Mouse (Mus musculus): ENCODE results near the gene Lpp. TPM values are rescaled to one million over a fixed set of nuclear protein-coding genes. Genes with fewer than 3 reads are reported as not detected.
A peak's percentile ranks its signal among the peaks of the same experiment; 100 is the strongest.

Gene Lpp
- polyA plus RNA-seq, 1 experiment from 2014 or later, result 46.6 TPM

DNA sequence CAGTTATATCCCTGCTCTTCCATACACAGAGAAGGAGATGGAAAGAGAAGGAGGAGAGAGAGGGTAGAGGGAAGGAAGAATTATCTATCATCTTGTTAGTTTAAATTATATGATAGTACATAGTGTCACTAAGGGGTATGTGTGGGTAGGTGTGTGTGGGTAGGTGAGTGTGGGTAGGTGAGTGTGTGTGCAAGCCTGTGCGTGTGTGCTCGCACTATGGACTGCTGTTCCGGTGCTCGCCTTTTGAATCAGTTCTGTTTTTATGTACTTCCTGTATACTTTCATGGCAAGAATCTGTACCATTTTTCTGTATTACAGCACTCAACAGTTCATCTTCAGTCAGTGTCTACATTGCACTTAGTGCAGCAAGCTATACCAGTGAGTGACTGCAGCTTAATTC is 85.5 kb downstream of the Lpp start:
- Histone ChIP-seq H3K4me2 (ENCODE audit: low read length) (no peak overlapping the region), H3K27ac (replicated peaks in 1 of 2; ENCODE audit: control insufficient read depth in 1 of 2, insufficient read depth in 1 of 2, low read depth in 2 of 2, low read length in 2 of 2) (no peak overlapping the region), H3K27me3 (ENCODE audit: control insufficient read depth, insufficient read depth, low read length) (no peaks in the 10 kb centered on the region), H3K9me3 (ENCODE audit: control insufficient read depth, low read length) (no peaks in the 10 kb centered on the region), H3K36me3 (ENCODE audit: control insufficient read depth, insufficient read depth, low read length) (peaks cover 9% of the 10 kb centered on the region; the same call in 1 of the 2 replicates), H3K9ac (ENCODE audit: low read length) (no peak overlapping the region), H3K4me1 (ENCODE audit: control insufficient read depth in 2 of 2, insufficient read depth in 2 of 2, low read length in 2 of 2) (peaks cover 17 to 48% of the 10 kb centered on the region in 2 experiments), H3K4me3 (ENCODE audit: control insufficient read depth in 1 of 2, insufficient read depth in 1 of 2, low read depth in 1 of 2, low read length in 2 of 2) (no peak overlapping the region)
- 93% methylated on average over 4 of the region's 4 CpGs for WGBS
- ATAC-seq (ENCODE audit: insufficient number of reproducible peaks, insufficient read depth, low FRiP score, low read depth), result no peak

DNA sequence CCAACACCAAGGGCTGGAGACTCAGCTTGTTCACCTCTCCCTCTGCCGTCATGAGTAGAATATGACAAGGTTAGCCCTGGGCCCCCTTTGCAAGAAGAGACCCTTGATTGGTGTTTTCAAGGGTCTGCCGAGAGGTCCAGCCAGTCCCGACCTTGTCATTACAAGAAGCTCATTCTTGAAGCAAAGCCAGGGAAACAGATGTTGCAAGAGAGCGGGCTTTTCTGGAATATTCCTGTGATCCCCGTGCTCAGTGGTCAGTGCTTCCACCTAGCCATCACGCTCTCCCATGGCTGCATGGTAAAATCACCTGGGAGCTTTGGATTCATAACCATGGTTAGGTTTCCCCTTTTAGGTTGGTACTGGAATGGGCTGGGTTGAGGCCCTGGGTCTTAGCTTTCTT is 89.3 kb downstream of the Lpp start:
- no peak for ATAC-seq (ENCODE audit: insufficient number of reproducible peaks, insufficient read depth, low FRiP score, low read depth)
- H3K27ac ChIP-seq (replicated peaks in 1 of 2; ENCODE audit: control insufficient read depth in 1 of 2, insufficient read depth in 1 of 2, low read depth in 2 of 2, low read length in 2 of 2), result no peak overlapping the region
- H3K4me2 ChIP-seq (ENCODE audit: low read length), result no peak overlapping the region
- no peaks in the 10 kb centered on the region; the same call in 1 of the 2 replicates for H3K9me3 ChIP-seq (ENCODE audit: control insufficient read depth, low read length)
- H3K9ac ChIP-seq (ENCODE audit: low read length), result no peak overlapping the region
- no peak overlapping the region for H3K4me3 ChIP-seq (ENCODE audit: control insufficient read depth in 1 of 2, insufficient read depth in 1 of 2, low read depth in 1 of 2, low read length in 2 of 2)
- WGBS, result 82% methylated on average over 6 of the region's 6 CpGs
- peaks cover 5 to 20% of the 10 kb centered on the region in 2 experiments for H3K4me1 ChIP-seq (ENCODE audit: control insufficient read depth in 2 of 2, insufficient read depth in 2 of 2, low read length in 2 of 2)
- H3K36me3 ChIP-seq (ENCODE audit: control insufficient read depth, insufficient read depth, low read length), result peaks cover 10% of the 10 kb centered on the region; the same call in 1 of the 2 replicates
- no peaks in the 10 kb centered on the region for H3K27me3 ChIP-seq (ENCODE audit: control insufficient read depth, insufficient read depth, low read length)

- WGBS, result 83% methylated on average over 13 of the region's 13 CpGs
Observed at GRCm38 (mm10) chr16:24483527-24484101, 90.3 kb downstream of the Lpp start.

DNA sequence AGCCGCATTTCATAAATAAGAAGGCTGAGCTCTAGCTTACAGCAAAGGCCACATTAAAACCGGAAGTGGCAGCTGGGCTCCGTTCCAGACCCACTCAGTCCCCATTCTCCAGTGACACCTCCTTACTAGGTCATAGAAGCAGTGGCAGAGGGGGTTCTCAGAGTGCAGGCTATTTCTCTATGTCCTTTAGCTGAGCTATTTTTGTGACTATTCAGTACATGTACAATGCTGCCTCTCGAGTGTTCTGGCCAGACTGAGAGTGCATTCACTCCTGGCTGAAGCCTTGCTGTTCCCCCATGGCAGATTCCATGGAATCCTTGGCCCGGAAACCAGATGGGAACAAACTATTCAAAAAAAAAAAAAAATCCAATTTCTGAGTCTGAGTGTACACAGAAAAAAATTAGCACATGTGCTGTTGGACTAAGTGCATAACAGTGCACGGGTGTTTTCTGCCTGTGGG is 94.5 kb downstream of the Lpp start:
- Histone ChIP-seq H3K9me3 (ENCODE audit: control insufficient read depth, low read length) (no peaks in the 10 kb centered on the region; the same call in 1 of the 2 replicates), H3K4me3 (ENCODE audit: control insufficient read depth in 1 of 2, insufficient read depth in 1 of 2, low read depth in 1 of 2, low read length in 2 of 2) (no peak overlapping the region), H3K27ac (replicated peaks in 1 of 2; ENCODE audit: control insufficient read depth in 1 of 2, insufficient read depth in 1 of 2, low read depth in 2 of 2, low read length in 2 of 2) (peak overlapping the region; percentile 76 to 93), H3K4me1 (ENCODE audit: control insufficient read depth in 2 of 2, insufficient read depth in 2 of 2, low read length in 2 of 2) (peaks cover 33 to 54% of the 10 kb centered on the region in 2 experiments), H3K27me3 (ENCODE audit: control insufficient read depth, insufficient read depth, low read length) (no peaks in the 10 kb centered on the region), H3K4me2 (ENCODE audit: low read length) (peak overlapping the region; percentile 30), H3K36me3 (ENCODE audit: control insufficient read depth, insufficient read depth, low read length) (peaks cover 10% of the 10 kb centered on the region; the same call in 1 of the 2 replicates), H3K9ac (ENCODE audit: low read length) (peak overlapping the region; percentile 49)
- WGBS, result 22% methylated on average over 6 of the region's 6 CpGs
- ATAC-seq (ENCODE audit: insufficient number of reproducible peaks, insufficient read depth, low FRiP score, low read depth), result peak; percentile 81

More at GRCm38 (mm10) chr16:24483527-24484101, 90.3 kb downstream of the Lpp start:
- ATAC-seq (ENCODE audit: insufficient number of reproducible peaks, insufficient read depth, low FRiP score, low read depth), result no peak
- H3K9me3 ChIP-seq (ENCODE audit: control insufficient read depth, low read length), result no peaks in the 10 kb centered on the region; the same call in 1 of the 2 replicates
- H3K4me3 ChIP-seq (ENCODE audit: control insufficient read depth in 1 of 2, insufficient read depth in 1 of 2, low read depth in 1 of 2, low read length in 2 of 2), result no peak overlapping the region
- no peaks in the 10 kb centered on the region for H3K27me3 ChIP-seq (ENCODE audit: control insufficient read depth, insufficient read depth, low read length)
- H3K27ac ChIP-seq (replicated peaks in 1 of 2; ENCODE audit: control insufficient read depth in 1 of 2, insufficient read depth in 1 of 2, low read depth in 2 of 2, low read length in 2 of 2), result no peak overlapping the region; a peak in 1 of 4 replicates
- no peak overlapping the region for H3K9ac ChIP-seq (ENCODE audit: low read length)
- H3K4me2 ChIP-seq (ENCODE audit: low read length), result no peak overlapping the region
- peaks cover 5 to 23% of the 10 kb centered on the region in 2 experiments for H3K4me1 ChIP-seq (ENCODE audit: control insufficient read depth in 2 of 2, insufficient read depth in 2 of 2, low read length in 2 of 2)
- H3K36me3 ChIP-seq (ENCODE audit: control insufficient read depth, insufficient read depth, low read length), result peaks cover 10% of the 10 kb centered on the region; the same call in 1 of the 2 replicates

GRCm38 (mm10) chr16:24489516-24490285 is 96.4 kb downstream of the Lpp start:
- ATAC-seq (ENCODE audit: insufficient number of reproducible peaks, insufficient read depth, low FRiP score, low read depth), result no peak
- Histone ChIP-seq H3K27ac (replicated peaks in 1 of 2; ENCODE audit: control insufficient read depth in 1 of 2, insufficient read depth in 1 of 2, low read depth in 2 of 2, low read length in 2 of 2) (peak overlapping the region in 1 of 2 experiments; percentile 93; a peak in 3 of 4 replicates), H3K4me2 (ENCODE audit: low read length) (no peak overlapping the region), H3K4me3 (ENCODE audit: control insufficient read depth in 1 of 2, insufficient read depth in 1 of 2, low read depth in 1 of 2, low read length in 2 of 2) (no peak overlapping the region), H3K27me3 (ENCODE audit: control insufficient read depth, insufficient read depth, low read length) (no peaks in the 10 kb centered on the region), H3K9me3 (ENCODE audit: control insufficient read depth, low read length) (no peaks in the 10 kb centered on the region; the same call in 1 of the 2 replicates), H3K36me3 (ENCODE audit: control insufficient read depth, insufficient read depth, low read length) (no peaks in the 10 kb centered on the region), H3K4me1 (ENCODE audit: control insufficient read depth in 2 of 2, insufficient read depth in 2 of 2, low read length in 2 of 2) (peaks cover 40 to 67% of the 10 kb centered on the region in 2 experiments), H3K9ac (ENCODE audit: low read length) (0 out of 2 replicates have a peak overlapping the region, but pooled peaks have one; percentile 51)
- 81% methylated on average over 8 of the region's 8 CpGs for WGBS

DNA sequence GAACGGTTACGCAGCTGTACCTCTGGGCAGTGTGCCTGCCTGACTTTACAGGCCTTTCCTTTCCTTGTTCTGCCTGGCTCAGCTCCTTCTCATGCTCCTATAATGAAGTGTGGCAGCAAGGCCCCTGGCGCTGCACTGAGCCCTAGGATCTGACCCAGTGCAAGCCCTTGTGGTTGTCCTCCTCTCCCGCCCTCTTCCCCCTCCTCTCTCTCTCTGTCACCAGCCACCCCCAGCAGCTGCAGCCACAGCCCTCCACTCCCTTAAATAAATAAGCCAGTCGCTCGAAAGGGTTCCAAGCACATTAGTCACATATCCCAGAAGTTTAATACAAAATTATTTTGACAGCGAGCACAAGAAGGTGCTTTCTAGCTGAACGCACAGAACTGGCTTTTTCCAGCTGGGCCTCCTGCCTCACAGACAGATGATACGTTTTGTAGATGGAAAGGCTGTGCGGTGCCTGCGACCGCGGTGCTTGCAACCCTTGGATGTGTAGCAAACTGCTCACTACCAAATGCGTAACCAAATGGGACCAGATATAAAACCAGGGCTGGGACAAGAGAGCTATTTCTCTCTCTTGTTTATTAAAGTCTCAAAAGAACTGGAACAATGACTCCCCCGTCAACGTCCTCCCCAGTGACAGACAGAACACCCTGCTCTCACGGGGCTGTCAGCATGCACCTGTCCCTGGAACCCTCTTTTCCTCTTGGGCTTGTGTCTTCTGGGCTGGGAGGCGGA is 97.6 kb downstream of the Lpp start:
- Histone ChIP-seq H3K9ac (ENCODE audit: low read length) (peak overlapping the region; percentile 51), H3K27me3 (ENCODE audit: control insufficient read depth, insufficient read depth, low read length) (no peaks in the 10 kb centered on the region), H3K9me3 (ENCODE audit: control insufficient read depth, low read length) (no peaks in the 10 kb centered on the region), H3K4me1 (ENCODE audit: control insufficient read depth in 2 of 2, insufficient read depth in 2 of 2, low read length in 2 of 2) (peaks cover 49 to 79% of the 10 kb centered on the region in 2 experiments), H3K27ac (replicated peaks in 1 of 2; ENCODE audit: control insufficient read depth in 1 of 2, insufficient read depth in 1 of 2, low read depth in 2 of 2, low read length in 2 of 2) (peak overlapping the region; percentile 35 to 81), H3K4me2 (ENCODE audit: low read length) (no peak overlapping the region), H3K36me3 (ENCODE audit: control insufficient read depth, insufficient read depth, low read length) (no peaks in the 10 kb centered on the region), H3K4me3 (ENCODE audit: control insufficient read depth in 1 of 2, insufficient read depth in 1 of 2, low read depth in 1 of 2, low read length in 2 of 2) (no peak overlapping the region)
- 55% methylated on average over 18 of the region's 18 CpGs for WGBS
- ATAC-seq (ENCODE audit: insufficient number of reproducible peaks, insufficient read depth, low FRiP score, low read depth), result no peak

- no peaks in the 10 kb centered on the region for H3K9me3 ChIP-seq (ENCODE audit: control insufficient read depth, low read length)
- WGBS, result 74% methylated on average over 2 of the region's 2 CpGs
- no peak for ATAC-seq (ENCODE audit: insufficient number of reproducible peaks, insufficient read depth, low FRiP score, low read depth)
- no peaks in the 10 kb centered on the region for H3K36me3 ChIP-seq (ENCODE audit: control insufficient read depth, insufficient read depth, low read length)
- H3K27ac ChIP-seq (replicated peaks in 1 of 2; ENCODE audit: control insufficient read depth in 1 of 2, insufficient read depth in 1 of 2, low read depth in 2 of 2, low read length in 2 of 2), result peak overlapping the region; percentile 35 to 81
- peaks cover 50 to 82% of the 10 kb centered on the region in 2 experiments for H3K4me1 ChIP-seq (ENCODE audit: control insufficient read depth in 2 of 2, insufficient read depth in 2 of 2, low read length in 2 of 2)
- H3K4me2 ChIP-seq (ENCODE audit: low read length), result no peak overlapping the region
- 0 out of 2 replicates have a peak overlapping the region, but pooled peaks have one; percentile 0 for H3K9ac ChIP-seq (ENCODE audit: low read length)
- H3K4me3 ChIP-seq (ENCODE audit: control insufficient read depth in 1 of 2, insufficient read depth in 1 of 2, low read depth in 1 of 2, low read length in 2 of 2), result no peak overlapping the region
- no peaks in the 10 kb centered on the region for H3K27me3 ChIP-seq (ENCODE audit: control insufficient read depth, insufficient read depth, low read length)
Observed at GRCm38 (mm10) chr16:24491486-24491758, 98.1 kb downstream of the Lpp start.

Data from heart, embryonic 14.5 days (tissue).